Mouse (Mus musculus): ENCODE data around the gene Mast1.

DNA sequence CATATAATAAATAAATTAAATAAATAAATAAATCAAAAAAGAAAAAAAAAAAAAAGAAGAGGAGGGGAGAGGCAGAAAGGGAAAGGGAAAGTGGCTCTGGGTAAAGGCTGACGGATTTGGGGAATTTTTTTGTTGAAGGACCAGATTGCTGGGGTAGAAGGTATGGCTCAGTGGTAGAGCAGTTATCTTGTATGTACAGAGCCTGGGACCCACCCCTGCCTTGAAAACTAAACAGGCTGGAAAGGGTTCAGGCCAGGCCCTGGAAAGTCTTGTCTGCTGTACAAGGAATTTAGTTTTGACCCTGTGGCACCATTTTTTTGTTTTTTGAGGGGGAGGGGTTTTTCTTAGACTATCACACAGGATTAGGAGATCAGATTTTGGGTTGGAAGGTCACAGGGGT, 58.2 kb downstream of the Mast1 start:
- TF ChIP-seq CTCF (conservative IDR thresholded peaks at IDR 0.05; ENCODE audit: low read length), result no peak
- no peak for TF ChIP-seq NANOG (IDR thresholded peaks at IDR 0.05; ENCODE audit: borderline replicate concordance, low read length)

Data from E14TG2a.4 (cell line).